Mouse (Mus musculus): ENCODE measurements around the gene Mcpt1. TPM values are rescaled to one million over a fixed set of nuclear protein-coding genes. Genes with fewer than 3 reads are reported as not detected.
"Not testable (repeated sequence)": the region's sequence is repeated elsewhere in the genome, so short reads cannot be mapped to it uniquely, and the experiment has no call there.

Gene Mcpt1
- not detected for total RNA-seq (2021)

DNA sequence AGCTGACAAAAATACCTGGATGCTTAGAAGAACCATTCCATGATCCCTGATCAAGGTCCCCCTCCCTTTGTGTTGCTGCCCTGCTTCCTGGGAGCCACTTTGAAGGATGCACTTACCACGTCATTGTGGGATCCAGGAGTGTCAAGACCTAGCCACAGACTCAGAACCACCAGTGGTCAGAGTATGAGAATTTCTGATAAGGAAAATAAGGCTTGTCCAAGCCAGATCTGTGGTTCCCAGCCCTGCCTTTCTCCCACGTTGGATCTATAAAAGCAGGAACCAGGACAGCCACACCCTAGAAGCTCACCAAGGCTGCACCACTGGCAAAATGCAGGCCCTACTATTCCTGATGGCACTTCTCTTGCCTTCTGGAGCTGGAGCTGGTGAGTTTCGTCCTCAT, at the start of gene Mcpt1:
Mcpt1 (plus strand) TSS at position 301 of the 400 bp plus-strand sequence.
- DNase-seq: not testable (repeated sequence)

DNA sequence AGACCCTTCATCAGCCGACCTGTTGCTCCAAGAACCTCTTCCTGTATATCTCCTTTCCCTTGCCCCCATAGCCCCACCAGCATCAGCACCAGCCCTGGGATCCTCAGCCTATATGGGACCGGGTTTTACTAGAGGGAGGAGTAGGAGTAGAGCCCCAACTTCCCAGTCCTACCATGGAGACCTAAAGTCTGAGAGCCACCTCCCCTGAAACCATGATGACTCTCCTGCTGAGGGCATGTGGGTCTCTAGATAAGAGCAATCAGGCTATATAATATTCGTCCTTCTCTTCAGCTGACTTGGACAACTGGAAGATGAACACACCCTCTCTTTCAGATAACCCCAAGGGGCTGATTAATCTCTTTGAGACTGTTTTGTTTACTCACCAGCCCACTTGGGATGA, 30.3 kb upstream of the Mcpt1 start:
- not testable (repeated sequence) for DNase-seq

GRCm38 (mm10) chr14:56013147-56013546, 4.6 kb upstream of the Mcpt1 start:
- DNase-seq: no peak

GRCm38 (mm10) chr14:56013924-56014323, 3.8 kb upstream of the Mcpt1 start:
- no peak for DNase-seq

DNA sequence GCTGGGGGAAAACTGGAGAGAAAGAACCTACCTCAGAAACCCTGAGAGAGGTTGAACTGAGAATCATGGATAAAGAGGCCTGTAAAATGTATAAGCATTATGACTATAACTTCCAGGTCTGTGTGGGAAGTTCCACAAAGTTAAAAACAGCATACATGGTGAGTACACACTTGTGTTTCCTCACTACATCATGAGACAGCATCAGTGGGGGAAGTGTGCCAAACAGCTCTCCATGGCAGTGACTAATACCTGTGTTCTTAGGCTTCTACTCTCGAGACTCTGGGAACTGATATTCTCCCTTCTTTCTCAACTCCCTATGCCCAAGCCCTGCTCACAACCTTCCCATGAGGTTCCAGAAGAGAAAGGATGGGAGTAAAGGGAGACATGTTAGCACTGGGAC, 1.7 kb downstream of the Mcpt1 start:
- DNase-seq: no peak

DNA sequence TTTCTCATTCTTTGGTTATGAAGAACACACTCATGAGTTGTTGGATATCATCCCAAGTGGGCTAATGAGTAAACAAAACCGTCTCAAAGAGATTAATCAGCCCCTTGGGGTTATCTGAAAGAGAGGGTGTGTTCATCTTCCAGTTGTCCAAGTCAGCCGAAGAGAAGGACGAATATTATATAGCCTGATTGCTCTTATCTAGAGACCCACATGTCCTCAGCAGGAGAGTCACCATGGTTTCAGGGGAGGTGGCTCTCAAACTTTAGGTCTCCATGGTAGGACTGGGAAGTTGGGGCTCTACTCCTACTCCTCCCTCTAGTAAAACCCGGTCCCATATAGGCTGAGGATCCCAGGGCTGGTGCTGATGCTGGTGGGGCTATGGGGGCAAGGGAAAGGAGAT, 3.5 kb downstream of the Mcpt1 start:
- not testable (repeated sequence) for DNase-seq

DNA sequence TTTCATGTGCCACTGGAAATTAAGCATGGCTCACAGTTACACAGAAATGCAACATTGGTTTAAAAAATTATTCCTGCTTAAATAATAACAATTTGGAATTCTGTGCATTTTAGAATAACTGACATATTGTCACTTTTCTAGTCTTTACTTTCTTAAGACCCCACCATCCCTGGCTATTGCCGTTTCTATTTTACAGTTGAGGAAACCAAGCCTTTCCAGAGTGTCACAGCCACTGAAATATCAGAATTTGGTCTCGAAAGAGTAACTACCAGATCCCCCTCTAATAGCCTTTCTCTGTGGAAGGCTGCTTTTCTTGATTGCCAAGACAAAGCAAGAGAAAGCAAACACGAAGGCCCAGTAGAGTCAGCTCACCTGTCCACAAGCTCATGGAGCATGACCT, 12.6 kb downstream of the Mcpt1 start, which contains the start of gene Mcpt9:
Mcpt9 (minus strand) TSS at position 101 of the 400 bp plus-strand sequence.
- DNase-seq: not testable (repeated sequence)

DNA sequence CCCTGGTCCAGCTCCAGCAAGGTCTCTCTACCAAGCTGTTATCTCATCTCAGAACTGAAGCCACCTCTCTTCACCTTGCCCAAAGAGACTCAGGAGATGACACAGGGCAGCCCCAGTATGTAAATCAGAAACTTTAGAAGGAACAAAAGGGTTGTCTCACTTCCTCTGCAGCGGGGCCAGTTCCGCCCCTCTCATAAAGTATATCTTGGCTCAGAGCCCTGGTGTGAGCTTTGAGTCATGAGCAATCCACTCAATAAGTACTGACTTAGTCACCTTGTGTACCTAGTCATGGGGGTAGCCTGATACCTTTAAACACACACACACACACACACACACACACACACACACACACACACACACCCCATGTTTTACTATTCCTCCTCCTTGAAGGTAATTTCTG, 16.7 kb downstream of the Mcpt1 start:
- DNase-seq: no peak

DNA sequence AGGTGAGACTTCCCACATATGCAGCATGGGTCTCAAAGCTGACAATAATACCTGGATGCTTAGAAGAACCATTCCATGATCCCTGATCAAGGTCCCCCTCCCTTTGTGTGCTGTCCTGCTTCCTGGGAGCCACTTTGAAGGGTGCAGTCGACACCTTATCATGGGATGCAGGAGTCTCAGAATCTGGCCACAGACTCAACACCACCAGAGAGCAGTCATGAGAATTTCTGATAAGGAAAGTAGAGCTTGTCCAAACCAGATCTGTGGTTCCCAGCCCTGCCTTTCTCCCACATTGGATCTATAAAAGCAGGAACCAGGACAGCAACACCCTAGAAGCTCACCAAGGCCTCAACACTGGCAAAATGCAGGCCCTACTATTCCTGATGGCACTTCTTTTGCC, 24.0 kb downstream of the Mcpt1 start, which contains the start of gene Mcpt2:
Mcpt2 (plus strand) TSS at position 250 of the 400 bp plus-strand sequence.
- DNase-seq: not testable (repeated sequence)

DNA sequence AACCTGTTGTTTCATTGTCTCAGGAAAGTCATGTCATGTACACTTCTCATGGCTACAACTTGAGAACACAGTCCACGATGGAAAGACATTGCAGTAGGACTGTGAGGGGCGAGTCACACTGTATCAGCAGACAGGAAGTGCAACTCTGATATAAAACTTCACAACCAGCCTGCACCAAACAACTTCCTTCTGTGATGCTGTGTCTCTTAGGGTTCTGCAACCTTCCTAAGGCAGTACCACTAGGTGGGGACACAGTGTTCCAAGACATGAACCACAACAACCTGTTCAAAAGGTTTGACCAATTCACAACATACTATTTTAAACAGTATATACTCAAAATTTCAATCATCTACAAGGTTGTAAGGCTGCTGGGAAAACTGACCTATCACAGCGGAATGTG, 37.6 kb downstream of the Mcpt1 start:
- DNase-seq: no peak

- DNase-seq: no peak
These were observed 40.0 kb downstream of the Mcpt1 start for GRCm38 (mm10) chr14:56057722-56058121.

DNA sequence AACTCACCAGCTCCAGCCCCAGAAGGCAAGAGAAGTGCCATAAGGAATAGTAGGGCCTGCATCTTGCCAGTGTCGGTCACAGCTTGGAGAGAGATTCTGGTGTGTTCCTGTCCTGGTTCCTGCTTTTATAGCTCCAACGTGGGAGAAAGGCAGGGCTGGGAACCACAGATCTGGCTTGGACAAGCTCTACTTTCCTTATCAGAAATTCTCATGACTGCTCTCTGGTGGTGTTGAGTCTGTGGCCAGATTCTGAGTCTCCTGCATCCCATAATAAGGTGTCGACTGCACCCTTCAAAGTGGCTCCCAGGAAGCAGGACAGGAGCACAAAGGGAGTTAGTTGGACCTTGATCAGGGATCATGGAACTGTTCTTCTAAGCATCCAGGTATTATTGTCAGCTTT, 44.4 kb downstream of the Mcpt1 start, which contains the start of gene Mcpt4:
Mcpt4 (minus strand) TSS at position 101 of the 400 bp plus-strand sequence.
- DNase-seq: not testable (repeated sequence)

Other genes starting within 250 kb of the Mcpt1 start
- gene Adcy4, start 233.9 kb upstream of the Mcpt1 start, total RNA-seq (2021): 10 to 100 TPM; 18.9 to 22.3 TPM
- gene Ripk3, start 229.1 kb upstream of the Mcpt1 start, total RNA-seq (2021): 10 to 100 TPM; 10.6 to 14.0 TPM
- gene Nfatc4, start 194.8 kb upstream of the Mcpt1 start, total RNA-seq (2021): 10 to 100 TPM; 12.7 to 13.3 TPM
- gene Nynrin, start 164.0 kb upstream of the Mcpt1 start, total RNA-seq (2021): 10 to 100 TPM; 36.0 to 36.3 TPM
- gene Cbln3, start 133.6 kb upstream of the Mcpt1 start, total RNA-seq (2021): under 1 TPM; 0.62 to 0.65 TPM
- gene Khnyn, start 133.0 kb upstream of the Mcpt1 start, total RNA-seq (2021): 10 to 100 TPM; 11.6 to 12.0 TPM
- 10 to 100 TPM; 57.0 to 61.3 TPM for gene Sdr39u1, start 117.7 kb upstream of the Mcpt1 start, total RNA-seq (2021)
- gene Cma1, start 73.3 kb upstream of the Mcpt1 start, total RNA-seq (2021): 10 to 100 TPM; 10.1 to 12.1 TPM
- under 1 TPM; 0.33 to 0.43 TPM for gene Cma2, start 67.0 kb upstream of the Mcpt1 start, total RNA-seq (2021)
- gene Mcpt9, start 12.5 kb downstream of the Mcpt1 start, total RNA-seq (2021): not detected
- under 1 TPM; 0.43 TPM for gene Mcpt2, start 24.1 kb downstream of the Mcpt1 start, total RNA-seq (2021)
- 1 to 10 TPM; 3.0 to 3.8 TPM for gene Mcpt4, start 44.3 kb downstream of the Mcpt1 start, total RNA-seq (2021)
- gene Mcpt8, start 67.3 kb downstream of the Mcpt1 start, total RNA-seq (2021): not detected
- not detected for gene Ctsg, start 84.6 kb downstream of the Mcpt1 start, total RNA-seq (2021)
- not detected for gene Gzme, start 102.7 kb downstream of the Mcpt1 start, total RNA-seq (2021)
- not detected for gene Gzmd, start 114.6 kb downstream of the Mcpt1 start, total RNA-seq (2021)
- not detected for gene Gzmg, start 141.6 kb downstream of the Mcpt1 start, total RNA-seq (2021)
- not detected for gene Gzmn, start 156.6 kb downstream of the Mcpt1 start, total RNA-seq (2021)
- not detected for gene Gzmf, start 193.4 kb downstream of the Mcpt1 start, total RNA-seq (2021)
- gene Gzmc, start 216.7 kb downstream of the Mcpt1 start, total RNA-seq (2021): not detected
- not detected for gene Gzmb, start 244.3 kb downstream of the Mcpt1 start, total RNA-seq (2021)

Data from heart, postnatal 4 days (tissue).